Mouse (Mus musculus) cerebellum, adult (tissue): ENCODE results near the gene Nell2.

Experiments
- ATAC-seq: cut with Nextera tagmentation; 2 replicates; pipeline ENCODE4 v1.9.2; 2017; ENCODE audit warnings: mild to moderate bottlenecking, moderate library complexity, mixed read lengths; ENCODE audit not compliant: insufficient number of reproducible peaks, low FRiP score, low TSS enrichment

The Nell2 gene

DNA sequence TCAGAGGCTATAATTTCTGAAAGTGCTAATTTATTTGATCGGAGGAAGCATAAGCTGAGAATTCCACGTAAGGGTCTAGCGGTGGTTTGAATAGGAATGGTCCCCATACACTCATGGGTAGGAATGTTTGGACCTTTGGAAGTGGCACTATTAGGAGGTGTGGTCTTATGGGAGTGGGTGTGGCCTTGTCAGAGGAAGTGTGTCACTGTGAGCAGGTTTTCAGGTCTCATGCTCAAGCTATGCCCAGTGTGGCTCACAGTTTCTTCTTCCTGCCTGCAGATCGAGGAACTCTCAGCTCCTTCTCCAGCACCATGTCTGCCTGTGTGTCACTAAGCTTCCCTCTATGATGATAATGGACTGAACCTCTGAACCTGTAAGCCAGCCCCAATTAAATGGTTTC is 46.8 kb downstream of the Nell2 start:
- no peak for ATAC-seq

- ATAC-seq, result no peak
Observed at GRCm38 (mm10) chr15:95476440-95476839, 51.9 kb downstream of the Nell2 start.

- ATAC-seq, result no peak
Observed at GRCm38 (mm10) chr15:95473976-95474375, 54.4 kb downstream of the Nell2 start.

- no peak for ATAC-seq
Observed at GRCm38 (mm10) chr15:95467195-95467594, 61.2 kb downstream of the Nell2 start.

DNA sequence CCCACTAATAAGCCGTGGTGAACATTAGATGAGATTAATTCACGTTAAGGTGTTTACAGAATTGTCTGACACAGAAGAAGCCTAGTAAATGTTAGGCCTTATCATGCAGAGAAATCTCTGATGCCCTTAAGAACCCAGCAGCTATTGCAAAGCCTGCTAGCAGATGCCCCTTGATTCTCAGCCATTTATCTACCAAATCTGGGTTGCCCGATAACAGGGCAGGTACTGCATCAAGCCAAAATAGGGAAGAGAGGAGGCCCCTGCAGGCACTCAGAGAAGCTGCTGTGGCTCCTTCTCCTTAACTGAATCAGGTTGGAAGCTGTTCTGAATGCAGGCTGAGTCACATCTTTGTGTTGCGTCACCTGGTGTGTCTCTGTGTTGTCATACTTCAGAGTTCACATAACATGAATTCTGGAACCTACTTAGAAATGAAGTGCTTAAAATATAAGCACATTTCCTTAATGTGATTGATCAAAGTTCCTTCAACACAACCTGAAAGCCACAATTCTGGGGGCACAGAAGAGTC is 68.3 kb downstream of the Nell2 start:
- 0 out of 2 replicates have a peak, but pooled peaks have one; percentile 45 for ATAC-seq

- no peak for ATAC-seq
Observed at GRCm38 (mm10) chr15:95444586-95444985, 83.8 kb downstream of the Nell2 start.

DNA sequence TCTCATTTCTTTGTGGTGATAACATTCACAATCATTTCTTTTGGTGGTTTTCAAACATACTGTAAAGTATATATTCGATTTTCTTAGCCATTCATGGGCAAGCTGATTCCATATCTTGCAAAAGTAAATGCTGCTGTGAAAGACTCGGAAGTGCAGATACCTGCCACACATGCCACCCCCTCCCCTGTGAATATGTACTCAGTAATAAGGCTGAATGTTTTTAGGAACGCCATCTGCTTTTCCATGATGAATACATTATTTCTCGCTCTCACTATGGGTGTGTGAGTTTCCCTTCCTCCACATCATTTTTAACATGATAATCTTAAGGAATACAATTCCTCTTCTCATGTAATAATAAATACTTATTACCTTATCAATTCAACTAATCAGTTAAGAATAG is 90.6 kb downstream of the Nell2 start:
- no peak for ATAC-seq

DNA sequence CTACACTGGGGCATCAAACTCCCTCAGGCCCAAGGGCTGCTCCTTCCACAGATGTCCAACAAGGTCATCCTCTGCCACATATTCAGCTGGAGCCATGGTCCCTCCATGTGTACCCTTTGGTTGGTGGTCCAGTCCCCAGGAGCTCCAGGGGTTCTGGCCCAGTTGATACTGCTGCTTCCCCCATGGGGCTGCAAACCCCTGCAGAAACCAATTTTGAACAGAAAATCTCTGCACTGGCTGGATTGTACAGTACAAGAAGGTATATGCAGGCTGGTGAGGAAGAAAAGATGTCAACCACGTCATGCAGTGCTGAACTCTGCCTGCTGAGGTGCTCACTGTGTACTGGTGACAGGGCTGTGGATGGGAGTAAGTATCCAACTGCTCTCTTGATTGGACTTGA is 92.1 kb downstream of the Nell2 start:
- no peak for ATAC-seq

DNA sequence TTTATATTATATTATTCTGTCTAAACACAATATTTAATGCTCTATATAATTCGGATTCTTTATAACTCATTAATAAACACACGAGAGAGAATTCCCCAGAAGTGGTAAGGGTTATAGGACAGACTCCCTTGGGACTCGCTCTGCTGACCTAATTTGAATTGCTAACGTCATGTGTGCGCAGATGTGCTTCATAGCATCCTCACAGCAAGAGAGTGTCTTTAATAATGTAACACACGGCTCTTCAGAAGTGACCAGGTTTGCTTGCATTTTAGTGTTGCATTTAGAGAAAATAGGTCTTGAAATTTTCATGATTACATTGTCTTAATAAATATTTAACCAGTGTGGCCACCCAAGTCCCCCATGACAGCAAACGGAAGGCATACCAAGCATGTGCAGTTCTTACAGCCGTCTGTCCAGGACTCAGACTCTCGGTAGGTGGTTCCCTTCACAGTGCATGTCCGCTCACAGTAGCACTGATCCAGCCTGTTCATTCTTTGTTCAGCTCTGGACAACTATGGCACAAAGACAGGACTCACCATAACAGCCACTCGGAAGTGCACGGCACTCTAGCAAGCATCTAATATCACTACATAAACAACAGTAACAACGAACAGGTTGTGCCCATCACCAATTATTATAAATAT is 97.1 kb downstream of the Nell2 start:
- ATAC-seq, result no peak

DNA sequence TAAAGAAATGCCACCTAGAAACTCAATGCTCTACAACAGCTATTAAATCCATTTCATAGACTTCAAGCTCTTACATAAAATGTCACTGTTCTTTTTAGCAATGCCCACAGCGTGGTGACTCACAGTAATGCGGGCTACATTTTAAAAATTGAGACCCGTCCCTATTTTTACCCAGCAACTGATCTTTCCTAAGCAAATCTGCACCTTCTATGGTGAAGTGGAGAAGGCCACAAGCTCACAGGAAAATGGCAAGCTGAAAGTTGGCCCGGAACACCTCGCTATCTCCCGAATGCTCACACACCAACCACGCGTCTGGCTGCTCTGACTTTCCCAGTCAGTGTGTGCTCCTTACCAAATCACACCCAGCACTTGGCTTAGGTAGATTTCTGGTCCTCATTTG is 98.4 kb downstream of the Nell2 start:
- ATAC-seq, result no peak

GRCm38 (mm10) chr15:95428003-95428663 is 100.2 kb downstream of the Nell2 start:
- no peak for ATAC-seq

- ATAC-seq, result no peak
Observed at GRCm38 (mm10) chr15:95425085-95425484, 103.3 kb downstream of the Nell2 start.

- ATAC-seq, result no peak
Observed at GRCm38 (mm10) chr15:95422226-95422950, 106.0 kb downstream of the Nell2 start.

DNA sequence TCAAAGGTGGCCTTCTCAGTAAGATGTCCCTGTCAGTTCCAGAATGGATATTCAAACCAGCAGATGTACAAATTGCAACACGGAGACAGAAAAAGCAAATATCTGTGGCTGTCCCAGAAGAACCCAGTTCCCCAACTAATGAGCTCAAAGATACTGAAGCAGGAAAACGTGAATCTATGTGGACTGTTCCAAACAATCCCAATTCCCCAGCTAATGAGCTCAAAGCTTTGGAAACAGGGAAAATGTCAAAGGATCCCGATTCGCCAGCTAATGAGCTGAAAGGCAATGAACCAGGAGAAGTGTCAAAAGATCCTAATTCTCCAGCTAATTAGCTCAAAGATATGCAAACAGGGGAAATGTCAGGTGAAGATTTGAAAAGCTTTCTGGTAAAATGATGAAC is 109.7 kb downstream of the Nell2 start:
- no peak for ATAC-seq

DNA sequence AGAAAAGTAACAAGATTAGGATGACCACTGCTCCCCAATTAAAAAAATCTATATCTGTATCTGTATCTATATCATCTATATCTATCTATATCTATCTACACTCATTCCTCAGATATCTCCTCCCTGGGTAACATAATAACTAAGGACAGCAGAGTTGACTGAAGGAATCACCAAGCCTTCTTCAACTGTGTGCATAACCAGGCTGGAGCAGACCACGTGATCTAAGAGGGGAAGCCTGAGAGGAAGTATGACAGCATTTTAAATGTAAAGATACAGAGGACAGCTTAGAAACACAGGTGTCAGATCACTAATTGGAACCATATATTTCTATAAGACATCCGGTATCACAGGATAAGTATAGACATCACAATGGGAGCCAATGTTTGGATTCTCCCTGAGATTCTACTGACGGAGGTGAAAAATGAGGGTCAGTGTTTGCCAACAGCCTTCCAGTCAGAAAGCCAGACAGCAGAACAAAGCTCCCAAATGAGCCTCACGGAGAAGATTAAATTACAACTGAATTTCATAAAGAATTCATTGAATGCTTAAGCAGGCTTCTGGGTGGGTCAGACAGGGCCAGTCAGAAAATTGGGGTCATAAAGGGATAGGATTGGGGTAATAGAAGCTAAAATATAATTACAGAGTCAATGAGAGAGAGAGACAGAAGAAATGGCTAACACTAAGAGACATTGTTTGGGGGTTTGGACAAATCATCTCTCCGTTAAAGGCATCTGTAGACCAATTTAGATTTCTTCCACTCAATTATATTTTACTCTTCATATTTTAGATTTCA is 116.2 kb downstream of the Nell2 start:
- ATAC-seq, result no peak

- no peak for ATAC-seq
Observed at GRCm38 (mm10) chr15:95410213-95410843, 118.0 kb downstream of the Nell2 start.

GRCm38 (mm10) chr15:95390347-95390746 is 138.0 kb downstream of the Nell2 start:
- ATAC-seq, result no peak

DNA sequence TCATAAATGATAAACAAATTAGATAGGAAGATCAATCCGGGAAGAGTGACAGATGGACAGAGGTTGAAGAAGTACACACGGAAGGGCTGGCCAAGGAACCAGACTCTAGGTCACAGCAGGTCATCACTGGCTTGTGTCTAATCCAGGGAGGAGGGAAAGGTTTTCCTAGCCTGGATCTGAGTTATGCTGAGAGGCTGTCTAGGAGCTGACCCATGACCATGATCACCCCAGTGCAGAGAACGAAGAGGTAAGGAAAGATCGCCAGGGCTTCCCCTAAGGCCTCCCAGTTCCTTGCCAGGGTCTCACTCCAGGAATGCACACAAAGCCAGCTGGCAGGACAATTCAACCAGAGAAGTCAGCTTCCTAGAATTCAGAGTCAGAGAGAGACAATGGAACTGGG is 139.4 kb downstream of the Nell2 start:
- peak; percentile 58; the same call in 1 of the 2 replicates for ATAC-seq

DNA sequence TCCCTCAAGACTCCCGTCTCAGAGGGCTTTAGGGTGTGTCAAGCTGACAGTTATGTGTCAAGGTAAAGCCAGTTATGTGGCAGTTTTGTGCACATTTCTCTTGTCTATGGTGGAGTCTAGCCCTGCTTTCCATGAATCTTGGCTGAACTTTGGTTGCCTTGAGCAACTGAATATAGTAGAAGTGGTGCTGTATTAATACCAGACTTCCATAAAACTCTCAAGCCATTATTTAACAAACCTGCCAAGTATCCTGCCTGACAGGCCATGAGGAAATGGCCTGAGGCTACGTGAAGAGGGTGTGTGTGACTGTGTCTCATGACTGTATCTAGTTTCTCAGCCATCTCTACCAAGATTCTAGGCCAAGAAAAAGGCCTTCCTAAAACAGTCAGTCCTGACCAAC is 147.5 kb downstream of the Nell2 start:
- ATAC-seq, result no peak
